Mouse (Mus musculus): ENCODE data around the gene Vps26b.

- no peak for TF ChIP-seq CTCF (IDR thresholded peaks at IDR 0.05; ENCODE audit: low read depth)
- TF ChIP-seq EP300 (IDR thresholded peaks at IDR 0.05; ENCODE audit: low read depth) = no peak
Observed at GRCm38 (mm10) chr9:27023681-27024080, 6.2 kb downstream of the Vps26b start.

Measured in liver, embryonic 14.5 days (tissue).